Mouse (Mus musculus): ENCODE data around the gene Itpr2.

DNA sequence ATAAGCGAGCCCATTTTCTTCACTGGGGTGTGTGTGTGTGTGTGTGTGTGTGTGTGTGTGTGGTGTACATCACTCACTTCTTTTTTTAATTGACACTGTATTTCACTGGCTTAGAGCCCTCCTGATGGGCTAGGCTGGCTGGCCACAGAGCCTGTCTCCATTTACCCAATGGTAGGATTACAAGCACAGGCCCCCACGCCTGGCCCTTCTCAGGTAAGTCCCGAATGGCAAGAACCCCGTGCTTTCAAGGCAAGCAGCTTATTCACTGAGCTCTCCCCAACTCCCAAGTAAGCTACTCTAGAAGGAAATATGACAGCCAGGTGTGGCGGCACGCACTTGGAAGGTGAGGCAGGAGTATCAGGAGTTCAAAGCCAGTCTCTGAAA is 91.6 kb downstream of the Itpr2 start:
- no peak for TF ChIP-seq CTCF (IDR thresholded peaks at IDR 0.05; ENCODE audit: insufficient read depth, low read length)
- TF ChIP-seq POLR2A (IDR thresholded peaks at IDR 0.05; ENCODE audit: borderline replicate concordance, extremely low read depth, low read depth, low read length), result no peak
